Mouse (Mus musculus): Measurements from ENCODE around the gene Antxr1.

DNA sequence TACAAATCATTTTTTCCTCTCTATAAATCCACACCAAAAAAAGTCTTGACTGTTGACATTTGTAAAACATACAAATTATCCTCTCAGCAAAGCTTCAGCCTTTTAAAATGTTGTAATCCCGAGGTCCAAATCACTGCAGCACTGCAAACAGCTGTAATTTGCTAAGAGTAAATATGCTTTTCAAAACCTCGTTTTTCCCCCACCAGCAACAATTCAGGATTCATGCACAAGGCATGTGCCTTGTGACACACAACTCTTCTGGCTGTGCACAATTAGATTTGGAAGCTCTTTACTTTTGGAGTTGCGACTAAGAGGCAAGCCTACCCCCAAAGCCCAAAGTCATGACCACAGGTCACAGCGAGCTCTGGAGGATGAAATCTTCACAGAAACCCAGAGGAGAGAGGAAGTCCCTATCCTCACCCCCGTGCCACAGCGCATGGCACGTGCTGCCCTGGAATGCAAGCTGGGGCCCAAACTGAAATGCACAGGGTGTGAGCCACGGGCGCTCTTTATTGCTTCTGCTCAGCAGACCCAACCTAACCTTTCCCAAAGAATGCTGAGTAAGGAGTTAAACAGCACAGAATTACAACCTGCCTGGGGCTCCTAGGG lies 87.3 kb downstream of the Antxr1 start:
- TF ChIP-seq GATA1 (IDR thresholded peaks at IDR 0.05; ENCODE audit: low read length), result no peak
- no peak for TF ChIP-seq TAL1 (IDR thresholded peaks at IDR 0.05; ENCODE audit: low read length)
